Mouse (Mus musculus) brain, adult 2 months (tissue): ENCODE measurements at regions not wholly inside any gene's neighbourhood (a gene's known extent, or its start where the extent isn't known, plus 50 kb on each side); places are given as distances from the start of the nearest gene placed in this dataset.
"Not testable (repeated sequence)": the region's sequence is repeated elsewhere in the genome, so short reads cannot be mapped to it uniquely, and the experiment has no call there.

Experiments used
- DNase-seq: peaks from one replicate; pipeline ENCODE4 v3.0.0; 2011; ENCODE audit warnings: low read depth, low spot score

DNA sequence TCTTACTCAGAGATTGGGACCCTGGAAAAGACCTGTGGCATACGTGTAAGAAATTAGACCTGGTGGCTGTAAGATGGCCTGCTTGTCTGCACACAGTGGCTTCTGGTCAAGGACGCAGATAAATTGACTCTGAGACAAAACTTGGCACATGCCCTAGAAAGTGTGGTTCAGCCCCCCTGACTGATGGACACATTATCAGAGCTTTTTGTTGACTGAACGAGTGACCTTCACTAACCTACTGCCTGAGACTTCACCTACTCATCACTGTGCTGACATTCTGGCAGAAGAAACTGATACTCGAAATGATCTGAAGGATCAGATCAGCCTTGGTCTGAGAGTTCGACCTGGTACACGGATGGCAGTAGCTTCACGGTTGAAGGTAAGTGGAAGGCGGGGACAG, 330.9 kb upstream of the B430218F22Rik start:
- not testable (repeated sequence) for DNase-seq

DNA sequence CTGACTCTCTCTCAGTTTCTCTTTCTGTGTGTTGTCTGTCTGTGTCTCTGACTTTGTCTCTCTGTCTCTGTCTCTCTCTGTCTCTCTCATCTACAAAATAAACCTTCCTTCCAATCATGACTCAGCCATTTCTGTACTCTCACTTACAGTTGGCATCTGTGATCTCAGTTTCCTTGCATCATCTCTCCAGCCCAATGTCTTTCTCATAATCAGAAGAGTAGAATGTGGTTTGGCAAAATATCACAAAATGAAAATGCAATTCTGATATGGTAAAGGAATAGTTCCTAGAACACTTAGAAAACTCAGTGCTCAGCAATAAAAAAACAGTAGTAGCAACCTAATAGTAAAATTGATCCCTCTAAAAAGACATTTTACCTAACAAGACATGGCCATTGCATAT, 320.9 kb upstream of the B430218F22Rik start:
- no peak for DNase-seq

DNA sequence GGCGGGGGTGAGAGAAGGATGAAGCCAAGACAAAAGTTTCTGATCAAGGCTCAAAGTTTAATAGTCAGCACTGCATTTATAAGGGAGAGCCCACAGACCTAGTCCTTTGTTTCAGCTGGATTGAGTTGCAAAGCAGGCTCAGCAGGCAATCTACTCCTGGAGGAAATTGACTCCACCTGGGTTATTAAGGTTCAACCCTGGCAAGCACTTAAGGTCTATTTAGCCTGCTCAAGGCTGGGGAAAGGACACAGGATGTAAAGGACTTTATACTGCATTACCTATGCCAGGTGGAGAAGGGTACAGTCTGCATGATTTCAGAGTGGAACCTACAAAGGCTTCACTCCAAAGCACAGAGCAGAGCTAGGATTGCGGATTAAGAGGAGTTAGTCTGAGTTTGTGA, 318.4 kb upstream of the B430218F22Rik start:
- DNase-seq, result no peak

DNA sequence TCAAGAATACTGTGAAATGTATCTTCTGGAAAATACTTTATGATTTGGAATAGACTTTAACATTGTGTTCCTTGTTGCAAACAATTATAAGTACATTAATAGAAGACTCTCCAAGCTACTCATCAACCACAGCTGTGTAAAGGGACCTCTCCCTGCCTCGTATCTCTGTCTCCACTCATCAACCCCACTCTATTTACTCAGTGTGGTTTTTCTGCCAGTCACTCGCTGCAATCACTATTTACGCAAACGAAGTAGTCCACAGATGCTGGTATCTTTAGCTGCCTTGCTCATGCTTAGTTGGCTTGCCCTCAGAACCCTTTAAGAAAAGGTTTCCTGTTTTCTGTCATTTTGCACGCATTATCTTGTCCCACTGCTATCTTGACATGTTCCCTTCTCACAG, 300.1 kb upstream of the B430218F22Rik start:
- no peak for DNase-seq

DNA sequence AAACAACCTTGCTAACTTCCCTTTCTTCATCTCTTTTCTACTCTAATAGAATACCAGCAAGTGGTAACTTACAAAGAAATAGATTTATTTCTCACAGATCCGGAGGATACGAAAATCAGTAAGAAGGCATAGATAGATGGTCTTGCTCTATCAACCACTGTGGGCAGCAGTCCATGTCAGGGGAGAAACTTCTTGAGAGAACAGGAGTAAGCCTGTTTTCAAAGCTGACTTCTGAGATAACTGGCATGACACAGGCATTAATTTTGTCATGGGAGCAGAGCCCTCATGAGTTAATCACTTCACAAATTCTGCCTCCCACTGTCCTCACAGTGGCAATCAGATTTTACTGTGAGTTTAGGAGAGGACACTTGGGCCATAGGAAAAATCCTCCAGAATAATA, 299.5 kb upstream of the B430218F22Rik start:
- DNase-seq, result no peak

DNA sequence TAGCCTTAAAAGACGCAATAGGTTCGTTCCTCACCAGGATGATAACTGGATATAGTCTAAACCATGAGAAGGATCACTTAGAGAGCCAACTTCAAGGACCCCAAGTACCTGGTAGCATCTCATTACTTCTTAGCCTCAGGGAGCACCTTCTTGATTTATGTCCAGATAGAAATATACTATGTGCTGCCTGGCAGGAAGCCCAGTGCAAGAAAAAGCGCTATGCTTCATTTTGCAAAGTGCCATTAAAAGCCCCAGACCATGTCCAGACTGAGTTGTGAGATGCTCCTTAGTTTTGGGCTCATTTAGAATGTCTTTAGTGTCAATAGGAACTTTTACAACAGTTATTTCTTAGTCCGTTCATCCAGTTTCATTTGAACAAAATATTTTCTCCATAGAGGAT, 298.3 kb upstream of the B430218F22Rik start:
- DNase-seq, result peak; percentile 7

DNA sequence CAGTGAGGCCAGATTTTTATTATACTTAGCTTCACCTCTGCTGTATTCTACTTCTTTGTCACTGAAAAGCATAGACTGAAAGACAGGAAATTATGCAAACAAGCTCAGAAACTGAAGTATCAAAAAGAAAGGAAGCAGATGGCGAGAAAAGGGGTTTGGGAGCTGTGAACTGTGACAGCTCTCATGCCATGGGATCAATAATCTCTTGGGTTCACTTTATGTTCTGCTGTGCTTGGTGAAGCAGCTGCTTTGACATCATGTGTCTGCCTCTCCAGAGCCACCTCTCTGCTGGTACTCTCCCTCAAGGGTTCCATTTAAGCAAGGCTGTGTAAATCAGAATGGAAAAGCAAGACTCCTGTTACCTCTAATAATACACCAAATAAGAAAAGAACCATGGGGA, 291.3 kb upstream of the B430218F22Rik start:
- no peak for DNase-seq
